Mouse (Mus musculus): ENCODE measurements around the gene Ndrg3. TPM values are rescaled to one million over a fixed set of nuclear protein-coding genes. Genes with fewer than 3 reads are reported as not detected.
"Not testable (repeated sequence)": the region's sequence is repeated elsewhere in the genome, so short reads cannot be mapped to it uniquely, and the experiment has no call there.

Ndrg3 gene
- polyA plus RNA-seq, 1 experiment from 2014 or later, result 53.8 TPM

GRCm38 (mm10) chr2:156930549-156930948 is 61.3 kb downstream of the Ndrg3 start:
- Histone ChIP-seq H3K27ac (replicated peaks) (no peak overlapping the region), H3K4me2 (replicated peaks) (no peak overlapping the region), H3K36me3 (peaks cover 12% of the 10 kb centered on the region; the same call in 1 of the 2 replicates), H3K9me3 (no peaks in the 10 kb centered on the region), H3K4me1 (no peaks in the 10 kb centered on the region), H3K4me3 (no peak overlapping the region), H3K27me3 (no peaks in the 10 kb centered on the region), H3K9ac (replicated peaks) (no peak overlapping the region)
- no peak for ATAC-seq (ENCODE audit: low FRiP score, low read depth)
- 90% methylated on average over 6 of the region's 6 CpGs for WGBS

- no peak overlapping the region for H3K27ac ChIP-seq (replicated peaks)
- no peak overlapping the region for H3K4me3 ChIP-seq
- H3K4me1 ChIP-seq, result no peaks in the 10 kb centered on the region
- H3K4me2 ChIP-seq (replicated peaks), result no peak overlapping the region
- H3K9me3 ChIP-seq, result no peaks in the 10 kb centered on the region
- H3K27me3 ChIP-seq, result no peaks in the 10 kb centered on the region
- ATAC-seq (ENCODE audit: low FRiP score, low read depth), result no peak
- WGBS, result 64% methylated on average over 11 of the region's 11 CpGs
- no peak overlapping the region for H3K9ac ChIP-seq (replicated peaks)
- peaks cover 12% of the 10 kb centered on the region; the same call in 1 of the 2 replicates for H3K36me3 ChIP-seq
These were observed 62.2 kb downstream of the Ndrg3 start for GRCm38 (mm10) chr2:156929519-156930120.

- Histone ChIP-seq H3K9ac (replicated peaks) (no peak overlapping the region), H3K9me3 (no peaks in the 10 kb centered on the region), H3K36me3 (peaks cover 12% of the 10 kb centered on the region; the same call in 1 of the 2 replicates), H3K4me2 (replicated peaks) (no peak overlapping the region), H3K4me1 (no peaks in the 10 kb centered on the region), H3K4me3 (no peak overlapping the region), H3K27ac (replicated peaks) (no peak overlapping the region), H3K27me3 (no peaks in the 10 kb centered on the region)
- ATAC-seq (ENCODE audit: low FRiP score, low read depth), result no peak
- 94% methylated on average over 6 of the region's 6 CpGs for WGBS
These were observed 63.2 kb downstream of the Ndrg3 start for GRCm38 (mm10) chr2:156928606-156929005.

- Histone ChIP-seq H3K9ac (replicated peaks) (no peak overlapping the region), H3K27ac (replicated peaks) (no peak overlapping the region), H3K4me3 (no peak overlapping the region), H3K4me1 (no peaks in the 10 kb centered on the region), H3K9me3 (no peaks in the 10 kb centered on the region), H3K4me2 (replicated peaks) (no peak overlapping the region), H3K36me3 (peaks cover 12% of the 10 kb centered on the region; the same call in 1 of the 2 replicates), H3K27me3 (no peaks in the 10 kb centered on the region)
- 91% methylated on average over 6 of the region's 6 CpGs for WGBS
- ATAC-seq (ENCODE audit: low FRiP score, low read depth), result no peak
These were observed 64.2 kb downstream of the Ndrg3 start for GRCm38 (mm10) chr2:156927663-156928062.

GRCm38 (mm10) chr2:156925611-156926010 is 66.2 kb downstream of the Ndrg3 start:
- H3K27ac ChIP-seq (replicated peaks); H3K27me3 ChIP-seq; H3K36me3 ChIP-seq; H3K9me3 ChIP-seq; ATAC-seq (ENCODE audit: low FRiP score, low read depth); H3K4me3 ChIP-seq; H3K9ac ChIP-seq (replicated peaks); H3K4me2 ChIP-seq (replicated peaks); H3K4me1 ChIP-seq: not testable (repeated sequence)
- 78% methylated on average over 3 of the region's 3 CpGs for WGBS

- not testable (repeated sequence) for H3K27ac ChIP-seq (replicated peaks); H3K9ac ChIP-seq (replicated peaks); H3K9me3 ChIP-seq; H3K4me2 ChIP-seq (replicated peaks); H3K4me3 ChIP-seq; H3K36me3 ChIP-seq; H3K4me1 ChIP-seq; H3K27me3 ChIP-seq; ATAC-seq (ENCODE audit: low FRiP score, low read depth)
- WGBS, result 91% methylated on average over 4 of the region's 4 CpGs
These were observed 66.8 kb downstream of the Ndrg3 start for GRCm38 (mm10) chr2:156925075-156925474.

- 69% methylated on average over 3 of the region's 3 CpGs for WGBS
- no peak for ATAC-seq (ENCODE audit: low FRiP score, low read depth)
- H3K9ac ChIP-seq (replicated peaks), result no peak overlapping the region
- H3K27ac ChIP-seq (replicated peaks), result no peak overlapping the region
- H3K4me3 ChIP-seq, result no peak overlapping the region
- no peaks in the 10 kb centered on the region for H3K4me1 ChIP-seq
- no peak overlapping the region for H3K4me2 ChIP-seq (replicated peaks)
- 0 out of 2 replicates have a peak, but pooled peaks cover 6% of the 10 kb centered on the region for H3K36me3 ChIP-seq
- no peaks in the 10 kb centered on the region for H3K27me3 ChIP-seq
- no peaks in the 10 kb centered on the region for H3K9me3 ChIP-seq
These were observed 67.5 kb downstream of the Ndrg3 start for GRCm38 (mm10) chr2:156924210-156924898.

- WGBS, result 86% methylated on average over 5 of the region's 5 CpGs
- Histone ChIP-seq H3K4me1 (no peaks in the 10 kb centered on the region), H3K9ac (replicated peaks) (no peak overlapping the region), H3K36me3 (0 out of 2 replicates have a peak, but pooled peaks cover 5% of the 10 kb centered on the region), H3K4me3 (no peak overlapping the region), H3K4me2 (replicated peaks) (no peak overlapping the region), H3K27me3 (no peaks in the 10 kb centered on the region), H3K9me3 (no peaks in the 10 kb centered on the region), H3K27ac (replicated peaks) (no peak overlapping the region)
- ATAC-seq (ENCODE audit: low FRiP score, low read depth), result no peak
These were observed 68.8 kb downstream of the Ndrg3 start for GRCm38 (mm10) chr2:156923057-156923456.

GRCm38 (mm10) chr2:156919796-156920195 is 72.1 kb downstream of the Ndrg3 start:
- no peak for ATAC-seq (ENCODE audit: low FRiP score, low read depth)
- H3K27me3 ChIP-seq, result no peaks in the 10 kb centered on the region
- no peak overlapping the region for H3K4me2 ChIP-seq (replicated peaks)
- WGBS, result 88% methylated on average over 2 of the region's 2 CpGs
- no peak overlapping the region for H3K9ac ChIP-seq (replicated peaks)
- H3K27ac ChIP-seq (replicated peaks), result no peak overlapping the region
- no peaks in the 10 kb centered on the region for H3K9me3 ChIP-seq
- H3K4me1 ChIP-seq, result no peaks in the 10 kb centered on the region
- H3K4me3 ChIP-seq, result no peak overlapping the region
- H3K36me3 ChIP-seq, result no peaks in the 10 kb centered on the region

GRCm38 (mm10) chr2:156919191-156919590 is 72.7 kb downstream of the Ndrg3 start:
- H3K27ac ChIP-seq (replicated peaks); H3K9ac ChIP-seq (replicated peaks); H3K27me3 ChIP-seq; ATAC-seq (ENCODE audit: low FRiP score, low read depth); H3K4me2 ChIP-seq (replicated peaks); H3K36me3 ChIP-seq; H3K4me1 ChIP-seq; H3K9me3 ChIP-seq; H3K4me3 ChIP-seq: not testable (repeated sequence)
- WGBS, result 96% methylated on average over 11 of the region's 11 CpGs

- no peaks in the 10 kb centered on the region for H3K27me3 ChIP-seq
- H3K36me3 ChIP-seq, result no peaks in the 10 kb centered on the region
- H3K4me2 ChIP-seq (replicated peaks), result no peak overlapping the region
- 81% methylated on average over 4 of the region's 4 CpGs for WGBS
- H3K9ac ChIP-seq (replicated peaks), result no peak overlapping the region
- H3K4me1 ChIP-seq, result no peaks in the 10 kb centered on the region
- ATAC-seq (ENCODE audit: low FRiP score, low read depth), result no peak
- H3K27ac ChIP-seq (replicated peaks), result no peak overlapping the region
- H3K9me3 ChIP-seq, result no peaks in the 10 kb centered on the region
- no peak overlapping the region for H3K4me3 ChIP-seq
These were observed 73.3 kb downstream of the Ndrg3 start for GRCm38 (mm10) chr2:156918562-156918961.

GRCm38 (mm10) chr2:156916419-156917125 is 75.3 kb downstream of the Ndrg3 start:
- Histone ChIP-seq H3K27ac (replicated peaks) (no peak overlapping the region), H3K4me1 (no peaks in the 10 kb centered on the region), H3K27me3 (no peaks in the 10 kb centered on the region), H3K9ac (replicated peaks) (no peak overlapping the region), H3K4me2 (replicated peaks) (no peak overlapping the region), H3K4me3 (no peak overlapping the region), H3K36me3 (no peaks in the 10 kb centered on the region), H3K9me3 (no peaks in the 10 kb centered on the region)
- WGBS, result 79% methylated on average over 3 of the region's 3 CpGs
- ATAC-seq (ENCODE audit: low FRiP score, low read depth), result no peak

Data from midbrain, embryonic 12.5 days (tissue).